Mouse (Mus musculus): ENCODE results near the gene Olfr1120.

DNA sequence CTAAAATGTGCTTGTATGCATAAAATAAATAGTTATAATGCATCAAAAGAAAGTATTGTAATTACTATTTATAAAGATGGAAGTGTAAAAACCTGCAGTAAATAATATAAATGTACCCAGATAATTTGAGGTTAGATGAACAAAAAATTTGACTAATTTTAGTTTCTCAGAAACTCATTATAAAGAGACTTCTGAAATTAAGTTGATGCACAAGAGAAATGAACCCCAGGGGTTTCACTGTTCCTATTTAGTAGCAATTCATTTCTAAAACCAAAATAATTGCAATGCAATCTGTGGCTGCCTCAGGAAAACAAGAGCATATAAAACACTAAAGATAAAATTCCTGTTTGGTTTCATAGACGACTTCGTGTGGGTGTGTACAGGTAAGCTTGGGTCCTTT is 30.9 kb downstream of the Olfr1120 start, which contains the start of gene Olfr1122:
- no peak for TF ChIP-seq POLR2A (IDR thresholded peaks at IDR 0.05; ENCODE audit: low read depth, low read length)
- no peak for TF ChIP-seq CTCF (IDR thresholded peaks at IDR 0.05; ENCODE audit: borderline replicate concordance, insufficient read depth, low read length)
